Mouse (Mus musculus) central nervous system, embryonic 14 days (tissue): Measurements from ENCODE around the gene BC024063. TPM values are rescaled to one million over a fixed set of nuclear protein-coding genes. Genes with fewer than 3 reads are reported as not detected.

Source experiments
- polyA plus RNA-seq: library from polyadenylated mRNA; depleted of rRNA; stranded (reverse); fragments of >200 nt; gene quantifications from 2 replicates; pipeline ENCODE4 v1.2.3, GENCODE M21; 2012; rRNA removed

Gene BC024063
- 2.9 TPM in 2 replicates for polyA plus RNA-seq

GRCm38 (mm10) chr10:82082728-82083621 lies at the start of gene BC024063:
Gene BC024063 (plus strand): TSS chr10:82083353.

GRCm38 (mm10) chr10:82047597-82048459 lies 35.3 kb upstream of the BC024063 start, which contains the start of gene Zfp873:
Gene Zfp873 (plus strand): TSS chr10:82048123.

GRCm38 (mm10) chr10:82127850-82128401 lies 44.8 kb downstream of the BC024063 start, which contains the start of gene AU041133:
Gene AU041133 (plus strand): TSS chr10:82128013.

Other genes with a start within 250 kb of the BC024063 start
- gene Gm32687, start 219.4 kb upstream of the BC024063 start, polyA plus RNA-seq = 7.6 and 8.0 TPM in 2 replicates
- 2.9 and 3.7 TPM in 2 replicates for gene Zfp781, start 152.9 kb upstream of the BC024063 start, polyA plus RNA-seq
- 9.7 and 10.2 TPM in 2 replicates for gene Zfp873, start 35.2 kb upstream of the BC024063 start, polyA plus RNA-seq
- gene AU041133, start 44.7 kb downstream of the BC024063 start, polyA plus RNA-seq = 3.0 and 3.2 TPM in 2 replicates
- 16.9 and 17.0 TPM in 2 replicates for gene Zfp938, start 157.9 kb downstream of the BC024063 start, polyA plus RNA-seq
- not detected in 2 replicates for gene 4932415D10Rik, start 233.2 kb downstream of the BC024063 start, polyA plus RNA-seq